Mouse (Mus musculus) heart, adult 2 months (tissue): ENCODE data around the gene Gm42688.

Source experiments
- CTCF ChIP-seq: fragments of 200-600 bp; IDR thresholded peaks from 2 replicates; pipeline ENCODE4 v1.8.1; 2022; ENCODE audit warnings: antibody characterized with exemption, mild to moderate bottlenecking, moderate library complexity
- POLR2A ChIP-seq: fragments of 200-500 bp; IDR thresholded peaks from 2 replicates; pipeline ENCODE4 v1.6.1; 2011; ENCODE audit warnings: mild to moderate bottlenecking, low read depth, low read length, control low read depth; ENCODE audit not compliant: insufficient read depth

DNA sequence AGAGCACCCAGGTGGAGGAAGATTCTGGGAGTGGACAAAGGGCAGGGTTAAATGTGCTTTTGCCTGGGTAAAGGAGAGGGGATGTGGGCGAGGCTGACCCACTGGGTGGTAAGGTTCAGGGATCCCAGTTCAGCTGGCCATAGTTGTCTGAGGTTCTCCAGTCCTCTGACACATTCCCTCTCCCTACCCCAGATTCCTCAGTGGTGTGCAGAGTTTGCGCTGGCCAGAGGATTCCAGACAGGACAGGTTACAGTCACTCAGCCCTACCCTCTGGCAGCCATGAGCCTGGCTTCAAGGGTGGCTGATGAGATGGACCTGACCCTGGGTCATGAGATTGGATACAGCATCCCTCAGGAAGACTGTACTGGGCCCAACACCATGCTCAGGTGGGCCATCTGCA, 42.7 kb upstream of the Gm42688 start:
- TF ChIP-seq POLR2A (0 out of 2 replicates have a peak, but pooled peaks have one; percentile 5), CTCF (no peak)
